Mouse (Mus musculus): ENCODE data around the gene Pld2. TPM values are rescaled to one million over a fixed set of nuclear protein-coding genes. Genes with fewer than 3 reads are reported as not detected.

Pld2 gene
- polyA plus RNA-seq, 1 experiment from 2014 or later: 5.9 TPM

DNA sequence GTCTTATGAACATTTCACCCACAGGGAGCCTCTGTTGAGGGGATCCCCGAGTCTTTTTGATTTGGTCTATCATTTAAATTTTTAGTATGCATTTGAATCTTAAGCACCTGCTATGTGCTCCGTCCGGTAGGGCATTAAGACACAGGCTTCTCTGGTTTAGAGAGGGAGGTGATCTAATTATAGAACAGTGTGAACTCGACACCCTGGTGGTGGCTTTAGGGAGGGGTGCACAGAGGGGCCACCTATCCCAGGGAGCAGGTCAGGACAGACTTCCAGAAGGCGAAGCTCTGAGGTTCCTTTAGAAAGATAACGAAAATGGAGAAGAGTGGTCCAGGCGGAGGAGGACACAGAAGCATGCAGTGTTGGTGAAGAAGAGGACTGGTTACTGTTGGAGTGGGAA lies 4.6 kb downstream of the Pld2 start:
- Histone ChIP-seq H3K9ac (no peak overlapping the region), H3K4me1 (ENCODE audit: insufficient read depth) (no peaks in the 10 kb centered on the region), H3K27me3 (ENCODE audit: insufficient read depth, low read length) (peaks cover 8% of the 10 kb centered on the region; the same call in 1 of the 2 replicates), H3K4me2 (no peak overlapping the region), H3K36me3 (ENCODE audit: insufficient read depth) (no peaks in the 10 kb centered on the region), H3K4me3 (ENCODE audit: low read depth, low read length) (no peak overlapping the region), H3K9me3 (ENCODE audit: low read depth, low read length) (no peaks in the 10 kb centered on the region), H3K27ac (ENCODE audit: low read depth) (no peak overlapping the region)
- no peak for TF ChIP-seq CTCF (IDR thresholded peaks at IDR 0.05; ENCODE audit: low read depth)
- 54% methylated on average over 7 of the region's 7 CpGs for WGBS
- ATAC-seq (ENCODE audit: insufficient read depth) (no peak), DNase-seq (no peak)

DNA sequence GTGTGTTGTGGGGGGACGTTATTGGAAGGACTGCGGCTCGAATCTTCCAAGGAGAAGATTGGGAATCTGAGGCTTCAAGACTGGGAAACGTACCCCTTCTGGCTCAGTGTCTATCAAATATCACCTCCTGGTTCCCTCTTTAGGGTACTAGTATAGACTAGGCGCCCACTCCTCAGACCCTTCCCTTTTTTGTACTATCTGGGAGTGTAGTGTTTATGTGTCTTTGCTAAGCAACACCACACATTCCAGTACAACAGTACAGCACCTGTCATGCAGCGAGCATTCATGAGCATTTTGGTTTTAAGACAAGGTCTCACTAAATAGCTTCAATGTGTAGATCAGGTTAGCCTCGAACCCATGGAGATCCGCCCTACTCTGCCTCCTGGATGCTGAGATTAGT lies 11.7 kb downstream of the Pld2 start:
- H3K27ac ChIP-seq (ENCODE audit: low read depth): no peak overlapping the region
- H3K4me3 ChIP-seq (ENCODE audit: low read depth, low read length): no peak overlapping the region
- H3K36me3 ChIP-seq (ENCODE audit: insufficient read depth): no peaks in the 10 kb centered on the region
- ATAC-seq (ENCODE audit: insufficient read depth) (no peak), DNase-seq (no peak)
- H3K4me2 ChIP-seq: no peak overlapping the region
- WGBS: 82% methylated on average over 8 of the region's 8 CpGs
- TF ChIP-seq CTCF (IDR thresholded peaks at IDR 0.05; ENCODE audit: low read depth): no peak
- H3K9me3 ChIP-seq (ENCODE audit: low read depth, low read length): no peaks in the 10 kb centered on the region
- no peak overlapping the region for H3K9ac ChIP-seq
- H3K27me3 ChIP-seq (ENCODE audit: insufficient read depth, low read length): no peaks in the 10 kb centered on the region
- H3K4me1 ChIP-seq (ENCODE audit: insufficient read depth): no peaks in the 10 kb centered on the region

DNA sequence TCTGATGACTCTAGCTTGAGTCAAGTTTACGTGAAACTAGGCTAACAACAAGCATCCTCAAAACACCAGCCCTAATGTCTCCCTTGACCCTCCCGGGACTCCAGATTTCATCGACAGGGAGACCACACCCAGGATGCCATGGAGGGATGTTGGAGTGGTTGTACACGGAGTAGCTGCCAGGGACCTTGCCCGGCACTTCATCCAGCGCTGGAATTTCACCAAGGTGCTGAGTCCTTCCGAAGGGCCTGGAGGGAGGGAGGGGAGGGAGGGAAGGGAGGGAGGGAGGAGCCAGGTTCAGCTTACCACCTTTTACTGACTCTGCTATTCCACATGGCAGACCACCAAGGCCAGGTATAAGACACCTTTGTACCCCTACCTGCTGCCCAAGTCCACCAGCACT lies 14.1 kb downstream of the Pld2 start:
- no peak for ATAC-seq (ENCODE audit: insufficient read depth)
- no peak overlapping the region for H3K4me2 ChIP-seq

DNA sequence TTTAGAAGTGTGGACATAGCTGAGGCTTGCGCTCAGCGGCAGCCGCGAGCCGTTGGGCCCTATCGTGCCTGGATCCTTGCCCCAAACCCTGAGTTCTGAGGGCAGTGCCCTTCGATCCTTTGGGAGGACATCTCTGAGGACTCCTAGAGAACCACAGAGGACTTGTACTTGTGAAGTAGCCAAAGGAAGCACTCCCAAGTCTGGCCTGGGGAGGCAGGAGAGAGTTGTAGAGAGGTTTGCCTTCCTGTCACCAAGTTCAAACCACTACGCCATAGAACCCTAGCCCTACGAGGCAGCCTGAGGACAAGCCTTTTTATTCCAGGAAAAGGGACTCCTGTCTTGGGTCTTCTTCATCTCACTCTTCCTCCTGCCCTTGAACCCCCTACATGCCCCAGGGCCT lies 17.7 kb downstream of the Pld2 start:
- no peak overlapping the region for H3K27ac ChIP-seq (ENCODE audit: low read depth)

More for the DNA sequence above, 14.1 kb downstream of the Pld2 start:
- WGBS: 11% methylated on average over 7 of the region's 7 CpGs
- no peak overlapping the region for H3K9ac ChIP-seq
- H3K27me3 ChIP-seq (ENCODE audit: insufficient read depth, low read length): no peaks in the 10 kb centered on the region
- no peak for DNase-seq
- no peak overlapping the region for H3K27ac ChIP-seq (ENCODE audit: low read depth)
- no peak overlapping the region for H3K4me3 ChIP-seq (ENCODE audit: low read depth, low read length)
- H3K36me3 ChIP-seq (ENCODE audit: insufficient read depth): no peaks in the 10 kb centered on the region
- no peaks in the 10 kb centered on the region for H3K4me1 ChIP-seq (ENCODE audit: insufficient read depth)
- TF ChIP-seq CTCF (IDR thresholded peaks at IDR 0.05; ENCODE audit: low read depth): no peak
- H3K9me3 ChIP-seq (ENCODE audit: low read depth, low read length): no peaks in the 10 kb centered on the region

DNA sequence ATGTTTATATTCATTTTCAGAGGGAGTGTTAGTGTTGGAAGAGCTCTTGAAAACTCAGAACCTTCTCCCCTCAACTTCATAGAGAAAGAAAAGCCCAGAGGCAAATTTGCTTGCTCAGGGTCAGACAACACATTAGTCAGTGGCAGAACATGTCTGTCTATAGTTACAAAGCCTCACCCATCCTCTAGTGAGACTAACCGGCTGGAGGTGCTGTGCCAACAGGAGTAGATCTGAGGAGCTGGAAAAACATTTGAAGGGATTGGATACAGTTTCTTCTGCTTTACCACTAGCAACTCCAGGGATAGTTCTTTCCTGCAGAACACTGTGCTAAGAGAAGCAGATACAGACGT lies 22.0 kb downstream of the Pld2 start:
- H3K4me1 ChIP-seq (ENCODE audit: insufficient read depth): peaks cover 9% of the 10 kb centered on the region; the same call in 1 of the 2 replicates
- no peak for TF ChIP-seq CTCF (IDR thresholded peaks at IDR 0.05; ENCODE audit: low read depth)
- ATAC-seq (ENCODE audit: insufficient read depth): no peak
- peak overlapping the region; percentile 80 for H3K9ac ChIP-seq
- no peaks in the 10 kb centered on the region for H3K9me3 ChIP-seq (ENCODE audit: low read depth, low read length)
- peak overlapping the region; percentile 96 for H3K4me2 ChIP-seq
- H3K4me3 ChIP-seq (ENCODE audit: low read depth, low read length): peak overlapping the region; percentile 88
- DNase-seq: no peak
- 0% methylated on average over 2 of the region's 2 CpGs for WGBS
- H3K36me3 ChIP-seq (ENCODE audit: insufficient read depth): no peaks in the 10 kb centered on the region
- no peaks in the 10 kb centered on the region for H3K27me3 ChIP-seq (ENCODE audit: insufficient read depth, low read length)
- H3K27ac ChIP-seq (ENCODE audit: low read depth): peak overlapping the region; percentile 33; the same call in 1 of the 2 replicates

More for the DNA sequence above, 17.7 kb downstream of the Pld2 start:
- Histone ChIP-seq H3K9me3 (ENCODE audit: low read depth, low read length) (no peaks in the 10 kb centered on the region), H3K36me3 (ENCODE audit: insufficient read depth) (no peaks in the 10 kb centered on the region), H3K27me3 (ENCODE audit: insufficient read depth, low read length) (no peaks in the 10 kb centered on the region), H3K4me2 (no peak overlapping the region), H3K9ac (no peak overlapping the region), H3K4me1 (ENCODE audit: insufficient read depth) (0 out of 2 replicates have a peak, but pooled peaks cover 3% of the 10 kb centered on the region), H3K4me3 (ENCODE audit: low read depth, low read length) (no peak overlapping the region)
- no peak for TF ChIP-seq CTCF (IDR thresholded peaks at IDR 0.05; ENCODE audit: low read depth)
- WGBS: 90% methylated on average over 9 of the region's 9 CpGs
- DNase-seq (no peak), ATAC-seq (ENCODE audit: insufficient read depth) (no peak)

DNA sequence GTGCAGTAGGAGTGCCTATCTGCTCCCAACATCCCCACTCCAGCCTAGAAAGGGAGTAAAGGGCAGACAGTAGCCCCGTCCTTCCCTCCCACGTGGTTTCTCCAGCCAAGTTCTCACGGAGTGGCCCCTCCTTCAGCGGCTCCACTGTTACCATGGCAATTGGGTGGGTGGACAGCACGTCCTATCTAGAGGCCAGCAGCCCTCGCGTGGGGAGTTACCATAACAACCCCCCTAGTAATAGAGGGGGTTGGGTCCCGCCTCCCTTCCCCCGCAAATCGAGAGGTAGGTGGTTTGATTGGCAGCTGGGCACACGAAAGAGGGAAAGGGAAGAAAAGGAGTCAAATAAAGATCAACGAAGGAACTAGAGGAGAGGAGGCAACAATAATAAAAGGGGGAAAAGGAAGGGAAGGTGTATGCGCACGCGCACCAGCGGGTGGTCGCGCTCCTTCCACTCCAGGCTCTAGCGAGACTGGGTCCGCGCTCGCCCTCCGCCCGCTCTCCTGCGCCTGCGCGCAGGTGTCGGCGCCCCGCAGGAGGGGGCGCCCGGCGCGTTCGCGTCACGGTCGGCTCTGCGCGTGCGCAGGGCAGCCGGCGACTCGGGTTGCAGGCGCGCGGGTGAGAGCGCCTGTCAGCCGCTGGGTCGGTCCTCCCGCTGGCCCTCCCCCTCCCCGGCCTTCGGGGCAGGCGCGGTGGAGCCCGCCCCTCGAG lies 22.6 kb downstream of the Pld2 start, which contains the start of gene Mink1:
Gene Mink1 (plus strand): TSS at position 595 of the 708 bp plus-strand sequence.
- Histone ChIP-seq H3K4me3 (ENCODE audit: low read depth, low read length) (peak within 1 kb of the TSS; percentile 88), H3K27ac (ENCODE audit: low read depth) (peak within 1 kb of the TSS; percentile 88), H3K36me3 (ENCODE audit: insufficient read depth) (no peaks in the 10 kb centered on the region), H3K9ac (peak within 1 kb of the TSS; percentile 80), H3K9me3 (ENCODE audit: low read depth, low read length) (no peaks in the 10 kb centered on the region), H3K4me2 (peak within 1 kb of the TSS; percentile 96), H3K27me3 (ENCODE audit: insufficient read depth, low read length) (no peaks in the 10 kb centered on the region), H3K4me1 (ENCODE audit: insufficient read depth) (peaks cover 9% of the 10 kb centered on the region; the same call in 1 of the 2 replicates)
- peak; percentile 95 for DNase-seq
- ATAC-seq (ENCODE audit: insufficient read depth): peak; percentile 90
- 1% methylated on average over 39 of the region's 57 CpGs for WGBS
- no peak for TF ChIP-seq CTCF (IDR thresholded peaks at IDR 0.05; ENCODE audit: low read depth)

DNA sequence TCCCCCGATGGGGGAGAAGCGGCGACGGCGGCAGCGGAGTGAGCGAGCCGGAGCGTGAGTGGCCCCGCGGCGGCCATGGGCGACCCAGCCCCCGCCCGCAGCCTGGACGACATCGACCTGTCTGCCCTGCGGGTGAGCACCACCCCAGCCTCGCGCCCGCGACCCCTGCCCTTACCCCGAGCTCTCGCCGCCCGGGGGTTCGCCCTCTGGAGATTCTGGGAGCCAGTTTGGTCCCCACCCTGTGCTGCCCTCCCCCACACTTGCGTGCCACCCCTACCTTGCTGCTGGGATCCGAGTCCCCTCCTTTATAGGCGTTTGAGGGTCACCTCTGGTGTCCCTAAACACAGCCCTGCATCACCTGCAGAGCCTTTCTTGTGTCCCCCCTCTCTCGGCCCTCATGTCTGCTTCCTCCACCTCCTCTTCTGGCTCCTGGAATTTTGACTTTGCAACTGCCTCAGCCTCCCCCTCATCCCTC lies 23.2 kb downstream of the Pld2 start:
- H3K9ac ChIP-seq: peak overlapping the region; percentile 80
- no peak for DNase-seq
- ATAC-seq (ENCODE audit: insufficient read depth): no peak; the same call in 1 of the 2 replicates
- WGBS: under 1% methylated on average over 21 of the region's 31 CpGs
- H3K4me1 ChIP-seq (ENCODE audit: insufficient read depth): peaks cover 9% of the 10 kb centered on the region; the same call in 1 of the 2 replicates
- H3K36me3 ChIP-seq (ENCODE audit: insufficient read depth): no peaks in the 10 kb centered on the region; the same call in 1 of the 2 replicates
- no peak for TF ChIP-seq CTCF (IDR thresholded peaks at IDR 0.05; ENCODE audit: low read depth)
- peak overlapping the region; percentile 88 for H3K27ac ChIP-seq (ENCODE audit: low read depth)
- peak overlapping the region; percentile 96 for H3K4me2 ChIP-seq
- no peaks in the 10 kb centered on the region for H3K27me3 ChIP-seq (ENCODE audit: insufficient read depth, low read length)
- peak overlapping the region; percentile 88 for H3K4me3 ChIP-seq (ENCODE audit: low read depth, low read length)
- no peaks in the 10 kb centered on the region for H3K9me3 ChIP-seq (ENCODE audit: low read depth, low read length)

Measured in lung, embryonic 14.5 days (tissue).